Mouse (Mus musculus): ENCODE data around the gene Lgr4. TPM values are rescaled to one million over a fixed set of nuclear protein-coding genes. Genes with fewer than 3 reads are reported as not detected.

Gene Lgr4
- polyA plus RNA-seq, 1 experiment from 2014 or later, result 15.1 TPM

DNA sequence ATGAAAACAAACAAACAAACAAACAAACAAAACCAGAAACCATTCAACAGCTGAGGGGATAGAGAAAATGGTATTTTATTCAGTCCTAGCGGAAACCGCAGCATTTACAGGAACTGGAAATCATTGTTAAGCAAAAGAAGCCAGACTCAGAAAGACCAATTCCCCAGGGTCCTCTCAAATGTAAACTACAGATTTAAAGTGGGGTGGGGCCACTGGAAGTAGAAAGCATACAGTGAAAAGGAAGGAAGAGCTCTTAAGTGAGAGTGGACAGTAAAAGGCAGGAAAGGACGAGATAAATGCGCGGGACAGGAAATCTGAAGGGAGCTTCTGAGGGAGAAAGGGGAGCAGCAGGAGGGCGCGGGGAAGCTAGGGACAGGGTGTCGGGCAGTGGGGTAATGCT, 4.2 kb upstream of the Lgr4 start:
- DNase-seq (ENCODE audit: low spot score) (no peak), ATAC-seq (ENCODE audit: insufficient number of reproducible peaks, low FRiP score, low TSS enrichment, low read depth) (no peak)
- H3K36me3 ChIP-seq (ENCODE audit: control insufficient read depth, insufficient read depth, low read length), result no peaks in the 10 kb centered on the region
- H3K4me1 ChIP-seq (ENCODE audit: control insufficient read depth, insufficient read depth, low read length), result no peaks in the 10 kb centered on the region
- H3K27me3 ChIP-seq (ENCODE audit: control insufficient read depth, insufficient read depth, low read length), result no peaks in the 10 kb centered on the region
- 74% methylated on average over 8 of the region's 8 CpGs for WGBS
- H3K9me3 ChIP-seq (ENCODE audit: control insufficient read depth, low read length), result no peaks in the 10 kb centered on the region
- H3K4me3 ChIP-seq (ENCODE audit: low read depth, low read length), result no peak overlapping the region
- no peak overlapping the region for H3K4me2 ChIP-seq (ENCODE audit: low read depth, severe bottlenecking)
- no peak overlapping the region for H3K27ac ChIP-seq (replicated peaks; ENCODE audit: low read depth, low read length)
- no peak overlapping the region for H3K9ac ChIP-seq (ENCODE audit: low read length)

DNA sequence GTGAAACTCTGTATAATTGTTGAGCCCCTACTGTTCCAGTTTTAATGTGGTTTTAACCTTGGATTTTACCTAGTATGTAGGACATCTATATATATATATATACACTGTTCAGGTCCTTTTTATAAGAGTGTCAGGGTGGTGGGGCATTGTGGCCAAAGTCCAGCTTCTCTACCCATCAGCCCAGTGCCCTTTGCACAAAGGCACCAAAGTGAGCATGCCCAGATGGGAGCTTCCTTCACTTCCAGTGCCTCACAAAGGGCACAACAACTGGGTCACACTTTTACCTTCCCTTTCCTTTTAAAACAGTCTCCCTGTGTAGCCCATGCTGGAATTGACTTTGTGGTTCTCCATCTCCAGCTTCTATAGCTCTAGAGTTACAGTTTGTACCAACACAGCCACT, 2.8 kb upstream of the Lgr4 start:
- ATAC-seq (ENCODE audit: insufficient number of reproducible peaks, low FRiP score, low TSS enrichment, low read depth), result no peak
- Histone ChIP-seq H3K9ac (ENCODE audit: low read length) (no peak overlapping the region), H3K27ac (replicated peaks; ENCODE audit: low read depth, low read length) (no peak overlapping the region), H3K27me3 (ENCODE audit: control insufficient read depth, insufficient read depth, low read length) (no peaks in the 10 kb centered on the region), H3K4me1 (ENCODE audit: control insufficient read depth, insufficient read depth, low read length) (no peaks in the 10 kb centered on the region; the same call in 1 of the 2 replicates), H3K36me3 (ENCODE audit: control insufficient read depth, insufficient read depth, low read length) (no peaks in the 10 kb centered on the region), H3K4me2 (ENCODE audit: low read depth, severe bottlenecking) (no peak overlapping the region), H3K4me3 (ENCODE audit: low read depth, low read length) (no peak overlapping the region), H3K9me3 (ENCODE audit: control insufficient read depth, low read length) (no peaks in the 10 kb centered on the region)
- DNase-seq (ENCODE audit: low spot score), result no peak

DNA sequence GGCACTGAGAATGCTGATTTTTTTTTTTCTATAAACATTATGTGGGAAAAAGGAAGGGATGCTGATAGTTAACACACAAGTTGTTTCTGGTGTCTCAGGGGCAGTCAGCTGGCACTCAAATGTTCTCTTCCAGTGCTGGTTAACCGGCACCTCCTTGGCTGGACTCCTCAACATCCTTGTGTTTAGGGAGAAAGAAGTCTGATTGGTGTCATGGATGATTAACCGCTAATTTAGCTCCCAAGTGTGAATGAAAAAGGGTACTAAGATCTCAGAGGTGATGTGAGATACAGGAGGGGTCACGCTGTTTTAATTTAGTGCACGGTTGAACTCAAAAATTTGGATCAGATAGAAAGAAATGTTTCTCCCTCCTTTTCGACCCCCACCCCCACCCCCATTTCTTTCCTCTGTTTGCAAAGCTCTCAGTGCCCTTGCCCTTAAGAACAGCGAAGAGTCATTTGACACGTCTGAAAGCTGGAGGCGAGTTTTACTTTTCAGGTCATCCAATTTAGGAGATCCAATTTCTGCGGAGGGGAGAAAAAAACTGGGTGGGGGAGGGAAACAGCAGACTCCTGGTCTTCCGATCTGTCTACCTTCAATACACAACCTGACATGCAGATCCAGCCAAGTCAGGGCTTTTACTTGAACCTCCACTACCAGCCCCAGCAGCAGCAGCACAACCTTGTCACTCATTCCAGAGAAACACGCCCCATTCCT, 508 bp upstream of the Lgr4 start:
- H3K27me3 ChIP-seq (ENCODE audit: control insufficient read depth, insufficient read depth, low read length), result no peaks in the 10 kb centered on the region
- ATAC-seq (ENCODE audit: insufficient number of reproducible peaks, low FRiP score, low TSS enrichment, low read depth) (no peak), DNase-seq (ENCODE audit: low spot score) (no peak)
- no peaks in the 10 kb centered on the region for H3K9me3 ChIP-seq (ENCODE audit: control insufficient read depth, low read length)
- peak overlapping the region; percentile 88; the same call in 1 of the 2 replicates for H3K4me3 ChIP-seq (ENCODE audit: low read depth, low read length)
- H3K4me2 ChIP-seq (ENCODE audit: low read depth, severe bottlenecking), result peak overlapping the region; percentile 80
- H3K27ac ChIP-seq (replicated peaks; ENCODE audit: low read depth, low read length), result no peak overlapping the region
- no peak overlapping the region for H3K9ac ChIP-seq (ENCODE audit: low read length)
- peaks cover 6% of the 10 kb centered on the region; the same call in 1 of the 2 replicates for H3K4me1 ChIP-seq (ENCODE audit: control insufficient read depth, insufficient read depth, low read length)
- H3K36me3 ChIP-seq (ENCODE audit: control insufficient read depth, insufficient read depth, low read length), result no peaks in the 10 kb centered on the region
- WGBS, result 2% methylated on average over 11 of the region's 11 CpGs

DNA sequence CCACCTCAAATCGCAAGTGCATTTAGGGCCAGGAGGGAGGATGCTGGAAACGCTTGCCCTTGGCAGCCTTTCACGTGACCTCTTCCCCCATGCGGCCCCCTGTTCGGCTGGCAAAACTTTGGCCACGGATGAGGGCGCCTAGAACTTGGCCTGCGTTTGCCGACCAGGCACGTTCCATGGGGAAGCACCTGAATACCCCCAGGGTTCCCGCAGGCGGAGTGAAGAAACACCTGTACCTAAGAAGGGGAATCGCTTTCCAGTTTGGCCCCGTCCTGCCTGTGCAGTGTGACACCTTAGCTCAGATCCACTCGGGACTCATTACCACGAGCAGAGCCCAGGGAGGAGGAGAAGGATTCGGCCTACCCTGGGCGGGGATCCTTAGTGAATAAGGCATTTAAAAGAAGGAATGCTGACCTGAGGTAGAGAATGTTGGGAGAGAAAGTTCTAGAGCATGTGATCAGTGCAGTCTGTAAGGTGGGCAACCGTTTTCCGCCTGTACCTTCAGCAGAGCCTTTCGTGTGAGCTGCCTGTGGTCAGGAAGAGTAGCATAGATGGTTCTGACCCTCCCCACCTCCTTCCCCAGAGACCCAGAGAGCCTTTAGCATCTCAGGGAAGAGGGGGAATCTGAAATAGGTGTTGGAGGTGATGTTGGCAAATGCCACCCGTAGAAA, 1.3 kb downstream of the Lgr4 start:
- peak; percentile 57 for DNase-seq (ENCODE audit: low spot score)
- Histone ChIP-seq H3K4me2 (ENCODE audit: low read depth, severe bottlenecking) (peak overlapping the region; percentile 80), H3K27me3 (ENCODE audit: control insufficient read depth, insufficient read depth, low read length) (no peaks in the 10 kb centered on the region), H3K4me1 (ENCODE audit: control insufficient read depth, insufficient read depth, low read length) (peaks cover 6% of the 10 kb centered on the region; the same call in 1 of the 2 replicates), H3K27ac (replicated peaks; ENCODE audit: low read depth, low read length) (no peak overlapping the region), H3K4me3 (ENCODE audit: low read depth, low read length) (peak overlapping the region; percentile 88), H3K9me3 (ENCODE audit: control insufficient read depth, low read length) (no peaks in the 10 kb centered on the region), H3K36me3 (ENCODE audit: control insufficient read depth, insufficient read depth, low read length) (no peaks in the 10 kb centered on the region), H3K9ac (ENCODE audit: low read length) (peak overlapping the region; percentile 93)
- ATAC-seq (ENCODE audit: insufficient number of reproducible peaks, low FRiP score, low TSS enrichment, low read depth), result no peak
- 9% methylated on average over 22 of the region's 22 CpGs for WGBS

DNA sequence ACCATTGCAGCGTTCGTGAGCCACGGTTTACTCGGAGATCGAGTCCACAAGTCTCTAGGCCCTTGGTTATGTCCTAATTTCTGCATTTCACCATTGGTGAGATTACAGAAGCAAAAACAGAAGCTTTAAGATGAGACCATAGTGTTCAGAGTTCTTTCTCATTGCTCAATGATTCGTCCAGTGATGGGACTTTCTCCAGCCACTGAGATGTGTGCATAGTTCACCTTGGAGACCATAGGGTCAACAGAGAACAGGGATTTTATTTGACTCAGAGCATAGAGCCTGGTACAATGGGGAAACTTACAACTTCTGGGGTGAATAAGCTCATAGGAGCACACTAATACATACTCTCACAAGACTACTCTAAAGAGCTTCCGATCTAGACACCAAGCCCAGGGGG, 3.0 kb downstream of the Lgr4 start:
- Histone ChIP-seq H3K4me3 (ENCODE audit: low read depth, low read length) (no peak overlapping the region; the same call in 1 of the 2 replicates), H3K27ac (replicated peaks; ENCODE audit: low read depth, low read length) (no peak overlapping the region), H3K9ac (ENCODE audit: low read length) (no peak overlapping the region), H3K36me3 (ENCODE audit: control insufficient read depth, insufficient read depth, low read length) (no peaks in the 10 kb centered on the region), H3K4me2 (ENCODE audit: low read depth, severe bottlenecking) (peak overlapping the region; percentile 80), H3K27me3 (ENCODE audit: control insufficient read depth, insufficient read depth, low read length) (no peaks in the 10 kb centered on the region), H3K9me3 (ENCODE audit: control insufficient read depth, low read length) (no peaks in the 10 kb centered on the region), H3K4me1 (ENCODE audit: control insufficient read depth, insufficient read depth, low read length) (peaks cover 6% of the 10 kb centered on the region; the same call in 1 of the 2 replicates)
- 87% methylated on average over 7 of the region's 7 CpGs for WGBS
- ATAC-seq (ENCODE audit: insufficient number of reproducible peaks, low FRiP score, low TSS enrichment, low read depth) (no peak), DNase-seq (ENCODE audit: low spot score) (no peak)

DNA sequence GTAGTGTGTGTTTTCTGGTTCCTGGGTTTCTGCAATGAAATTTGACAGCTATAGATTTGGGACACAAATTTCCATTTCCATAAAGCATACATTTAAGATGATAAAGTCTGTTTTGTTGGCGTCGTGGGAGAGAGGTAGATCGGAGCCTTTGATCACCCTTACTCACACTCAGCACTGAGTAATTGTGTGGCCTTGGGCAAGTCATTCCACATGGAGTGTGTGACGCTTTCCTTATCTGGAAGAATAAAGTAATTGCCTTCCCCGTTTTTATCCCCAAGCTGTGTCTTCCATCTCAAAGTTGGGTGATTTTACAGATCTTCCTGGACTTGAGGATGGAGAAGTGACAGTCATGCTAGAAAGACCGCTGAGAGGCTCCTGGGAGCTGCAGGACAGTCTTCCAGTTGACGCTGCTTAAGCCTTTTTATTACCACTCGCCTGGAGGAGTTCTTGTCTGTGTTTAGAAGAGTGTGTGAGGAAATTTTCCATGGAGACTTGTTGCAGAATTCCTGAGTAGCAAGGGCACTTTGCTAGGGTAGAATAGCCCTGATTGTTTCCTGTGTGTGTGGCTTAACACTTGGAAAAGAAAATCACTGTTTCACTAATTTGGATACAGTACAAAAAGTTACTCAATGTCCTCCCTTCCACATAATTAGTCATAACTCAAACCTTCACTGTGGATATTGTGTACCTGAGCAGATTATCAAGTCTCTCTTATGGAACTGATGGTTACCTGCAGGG, 4.0 kb downstream of the Lgr4 start:
- Histone ChIP-seq H3K4me2 (ENCODE audit: low read depth, severe bottlenecking) (no peak overlapping the region), H3K27me3 (ENCODE audit: control insufficient read depth, insufficient read depth, low read length) (no peaks in the 10 kb centered on the region)
- WGBS, result 55% methylated on average over 8 of the region's 8 CpGs

DNA sequence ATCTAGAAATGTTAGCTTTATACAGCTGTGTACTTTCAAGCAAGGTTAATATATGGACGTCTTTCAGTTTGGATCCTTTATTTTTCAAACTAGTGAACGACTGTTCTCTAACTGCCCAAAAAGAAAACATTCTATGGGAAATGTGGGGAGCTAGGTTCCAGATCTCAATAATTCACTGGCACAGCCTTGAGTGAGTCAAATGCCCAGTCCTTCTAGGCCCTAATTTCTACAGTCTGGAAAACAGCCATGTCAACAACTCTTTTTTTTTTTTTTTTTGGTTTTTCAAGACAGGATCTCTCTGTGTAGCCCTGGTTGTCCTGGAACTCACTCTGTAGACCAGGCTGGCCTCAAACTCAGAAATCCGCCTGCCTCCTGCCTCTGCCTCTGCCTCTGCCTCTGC, 4.9 kb downstream of the Lgr4 start:
- Histone ChIP-seq H3K4me3 (ENCODE audit: low read depth, low read length) (no peak overlapping the region), H3K36me3 (ENCODE audit: control insufficient read depth, insufficient read depth, low read length) (no peaks in the 10 kb centered on the region; the same call in 1 of the 2 replicates), H3K9me3 (ENCODE audit: control insufficient read depth, low read length) (no peaks in the 10 kb centered on the region), H3K4me1 (ENCODE audit: control insufficient read depth, insufficient read depth, low read length) (peaks cover 6% of the 10 kb centered on the region; the same call in 1 of the 2 replicates), H3K27me3 (ENCODE audit: control insufficient read depth, insufficient read depth, low read length) (no peaks in the 10 kb centered on the region), H3K27ac (replicated peaks; ENCODE audit: low read depth, low read length) (no peak overlapping the region), H3K9ac (ENCODE audit: low read length) (no peak overlapping the region), H3K4me2 (ENCODE audit: low read depth, severe bottlenecking) (no peak overlapping the region)
- ATAC-seq (ENCODE audit: insufficient number of reproducible peaks, low FRiP score, low TSS enrichment, low read depth), result no peak
- WGBS, result 90% methylated on average over 3 of the region's 3 CpGs
- no peak for DNase-seq (ENCODE audit: low spot score)

More for the DNA sequence above, 4.0 kb downstream of the Lgr4 start:
- Histone ChIP-seq H3K4me1 (ENCODE audit: control insufficient read depth, insufficient read depth, low read length) (peaks cover 6% of the 10 kb centered on the region; the same call in 1 of the 2 replicates), H3K9ac (ENCODE audit: low read length) (no peak overlapping the region), H3K9me3 (ENCODE audit: control insufficient read depth, low read length) (no peaks in the 10 kb centered on the region), H3K4me3 (ENCODE audit: low read depth, low read length) (no peak overlapping the region), H3K36me3 (ENCODE audit: control insufficient read depth, insufficient read depth, low read length) (no peaks in the 10 kb centered on the region; the same call in 1 of the 2 replicates), H3K27ac (replicated peaks; ENCODE audit: low read depth, low read length) (no peak overlapping the region)
- ATAC-seq (ENCODE audit: insufficient number of reproducible peaks, low FRiP score, low TSS enrichment, low read depth) (no peak), DNase-seq (ENCODE audit: low spot score) (no peak)

DNA sequence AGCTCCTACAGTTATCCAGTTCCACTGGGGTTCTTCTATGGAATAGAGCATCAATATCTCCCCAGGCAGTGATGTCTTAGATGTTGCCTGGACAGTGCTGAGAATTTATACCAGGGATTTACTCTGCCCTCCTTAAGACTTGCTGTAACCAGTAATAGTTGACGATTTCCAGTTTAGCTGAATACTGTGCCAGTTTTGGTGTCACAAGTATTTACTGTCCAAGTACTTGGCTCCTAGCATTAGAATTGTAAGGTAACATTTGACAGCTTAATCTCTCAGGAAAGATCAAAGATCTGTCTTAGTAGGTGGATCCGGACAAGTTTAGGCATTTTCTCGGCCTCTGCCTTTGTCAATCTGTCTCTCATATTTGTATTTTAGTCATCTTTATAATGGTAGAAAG, 5.6 kb downstream of the Lgr4 start:
- no peak for DNase-seq (ENCODE audit: low spot score)
- H3K4me3 ChIP-seq (ENCODE audit: low read depth, low read length), result no peak overlapping the region
- peaks cover 6% of the 10 kb centered on the region; the same call in 1 of the 2 replicates for H3K4me1 ChIP-seq (ENCODE audit: control insufficient read depth, insufficient read depth, low read length)
- no peaks in the 10 kb centered on the region; the same call in 1 of the 2 replicates for H3K36me3 ChIP-seq (ENCODE audit: control insufficient read depth, insufficient read depth, low read length)
- 85% methylated on average over 3 of the region's 3 CpGs for WGBS
- no peak overlapping the region for H3K9ac ChIP-seq (ENCODE audit: low read length)
- no peak overlapping the region for H3K27ac ChIP-seq (replicated peaks; ENCODE audit: low read depth, low read length)
- no peaks in the 10 kb centered on the region for H3K27me3 ChIP-seq (ENCODE audit: control insufficient read depth, insufficient read depth, low read length)
- H3K9me3 ChIP-seq (ENCODE audit: control insufficient read depth, low read length), result no peaks in the 10 kb centered on the region
- no peak overlapping the region for H3K4me2 ChIP-seq (ENCODE audit: low read depth, severe bottlenecking)
- no peak for ATAC-seq (ENCODE audit: insufficient number of reproducible peaks, low FRiP score, low TSS enrichment, low read depth)
